ENCODE assay signal across 16 mouse cellular contexts in genomic region chr16:36553624-36554023, GRCm38 (mm10). TPM values are rescaled to one million over a fixed set of nuclear protein-coding genes. Genes with fewer than 3 reads are reported as not detected.
A peak's percentile ranks its signal among the peaks of the same experiment; 100 is the strongest.
DNase-seq lines count a peak whose midpoint lies in the region; ATAC-seq and TF ChIP-seq lines count a peak whose summit lies in the region.
"Had no signal": no experiment of that assay in that cellular context is flagged by ENCODE, and none has a peak within 500 bp of the region (broad histone marks: within the 10 kb centered on the region; RNA-seq: fewer than 3 reads in every experiment).

No protein-coding gene starts in this region.

- H3K4me3 ChIP-seq in kidney, adult 2 months (ENCODE audit: insufficient read depth, low read depth, low read length) = no peak overlapping the region
- H3K4me3 ChIP-seq in kidney, embryonic 15.5 days (replicated peaks) = no peak overlapping the region
- no peak overlapping the region for H3K4me3 ChIP-seq in testis, adult 2 months (ENCODE audit: control insufficient read depth, low read depth, low read length)
- H3K4me3 ChIP-seq: erythroblast, embryonic 14.5 days; heart, embryonic 10.5 days; liver, embryonic 13.5 days; myocyte had no signal

- H3K4me1 ChIP-seq in kidney, adult 2 months (ENCODE audit: control insufficient read depth, insufficient read depth, low read length) = no peaks in the 10 kb centered on the region
- H3K4me1 ChIP-seq in kidney, embryonic 15.5 days = no peaks in the 10 kb centered on the region
- H3K4me1 ChIP-seq in testis, adult 2 months (ENCODE audit: control insufficient read depth, insufficient read depth, low read length) = peaks cover 7% of the 10 kb centered on the region
- H3K4me1 ChIP-seq: liver, embryonic 13.5 days had no signal

- H3K9ac ChIP-seq in kidney, embryonic 15.5 days = no peak overlapping the region
- H3K9ac ChIP-seq: liver, embryonic 13.5 days had no signal

- WGBS in kidney, adult 2 months = 94% methylated on average over 3 of the region's 3 CpGs
- 95% methylated on average over 3 of the region's 3 CpGs for WGBS in kidney, embryonic 15.5 days

- no peak for ATAC-seq in kidney, embryonic 15.5 days (replicated peaks; ENCODE audit: low FRiP score)
- 0 out of 2 replicates have a peak, but pooled peaks have one; percentile 26 for ATAC-seq in megakaryocyte progenitor cell, adult 5-6 weeks (replicated peaks; ENCODE audit: poor library complexity)

- TF ChIP-seq CTCF in kidney, adult 2 months (conservative IDR thresholded peaks at IDR 0.05; ENCODE audit: insufficient read depth, insufficient read length, low read depth, low read length) = peak; percentile 35
- peak; percentile 46; the same call in 1 of the 2 replicates for TF ChIP-seq CTCF in testis, adult 2 months (IDR thresholded peaks at IDR 0.05; ENCODE audit: control insufficient read depth, insufficient read depth, insufficient replicate concordance, low read depth, low read length)

- TF ChIP-seq POLR2A in kidney, adult 2 months (IDR thresholded peaks at IDR 0.05; ENCODE audit: low read depth, low read length) = no peak
- no peak for TF ChIP-seq POLR2A in testis, adult 2 months (IDR thresholded peaks at IDR 0.05; ENCODE audit: control insufficient read depth, low read depth, low read length)

- H3K9me3 ChIP-seq in kidney, embryonic 15.5 days (replicated peaks) = no peaks in the 10 kb centered on the region; the same call in 1 of the 2 replicates
- H3K9me3 ChIP-seq: liver, embryonic 13.5 days had no signal

- H3K27ac ChIP-seq in kidney, adult 2 months (ENCODE audit: insufficient read depth, low read depth, low read length) = no peak overlapping the region
- no peak overlapping the region for H3K27ac ChIP-seq in kidney, embryonic 15.5 days
- H3K27ac ChIP-seq in testis, adult 2 months (ENCODE audit: control insufficient read depth, insufficient read depth, low read depth, low read length) = no peak overlapping the region
- H3K27ac ChIP-seq: heart, embryonic 10.5 days; liver, embryonic 13.5 days had no signal

- H3K27me3 ChIP-seq in kidney, adult 2 months (replicated peaks; ENCODE audit: control insufficient read depth, insufficient read depth, low read length) = no peaks in the 10 kb centered on the region
- H3K27me3 ChIP-seq in kidney, embryonic 15.5 days = 0 out of 2 replicates have a peak, but pooled peaks cover 4% of the 10 kb centered on the region
- no peaks in the 10 kb centered on the region for H3K27me3 ChIP-seq in testis, adult 2 months (ENCODE audit: control insufficient read depth, insufficient read depth, low read length)
- H3K27me3 ChIP-seq: liver, embryonic 13.5 days had no signal

- H3K36me3 ChIP-seq in kidney, adult 2 months (ENCODE audit: control insufficient read depth, insufficient read depth, low read length) = no peaks in the 10 kb centered on the region
- H3K36me3 ChIP-seq in kidney, embryonic 15.5 days = no peaks in the 10 kb centered on the region
- H3K36me3 ChIP-seq in testis, adult 2 months (ENCODE audit: control insufficient read depth, insufficient read depth, low read length) = no peaks in the 10 kb centered on the region
- H3K36me3 ChIP-seq: heart, embryonic 10.5 days; liver, embryonic 13.5 days had no signal

- DNase-seq in kidney, adult 2 months = no peak
- no peak for DNase-seq in testis, postnatal 10 days (ENCODE audit: low spot score)
- peak; percentile 42 for DNase-seq in ES-CJ7 (ENCODE audit: low read depth, low spot score)
- DNase-seq in left cerebral cortex, adult 8-10 months (ENCODE audit: low spot score in 2 of 2) = no peak
- no peak for DNase-seq in yolk sac, embryonic 10.5 days (ENCODE audit: low spot score)
- DNase-seq: adrenal gland, postnatal 10 days; cerebellum, adult 11 months; liver, embryonic 13.5 days had no signal

- no peak overlapping the region for H3K4me2 ChIP-seq in kidney, embryonic 15.5 days
- H3K4me2 ChIP-seq: liver, embryonic 13.5 days had no signal

RNA-seq across cellular contexts. Expression of gene Casr, which starts 8.3 kb away (rescaled TPM):
- 17.6 and 26.3 TPM in 2 replicates for polyA plus RNA-seq in kidney, adult 2 months (2012; rRNA removed)
- polyA plus RNA-seq in kidney, embryonic 15.5 days (2015; fragmentation: Nextera tagmentation; extraction: Ambion mirVana) = 0.58 and 0.64 TPM in 2 replicates
- polyA plus RNA-seq in testis, adult 2 months (2012; rRNA removed) = 1.1 TPM in 2 replicates
- total RNA-seq in megakaryocyte progenitor cell, adult 5-6 weeks (2015) = not detected in 2 replicates
- total RNA-seq in megakaryocyte progenitor cell, adult 5-6 weeks (2017) = not detected in 2 replicates
- total RNA-seq in left cerebral cortex, adult 8-10 months (2022) = under 1 TPM; 0.30 to 0.79 (median 0.52) TPM
- total RNA-seq: megakaryocyte-erythroid progenitor cell, adult 5-6 weeks had no signal
- polyA plus RNA-seq: erythroblast, embryonic 14.5 days; hindbrain, embryonic 11.5 days; liver, embryonic 13.5 days had no signal
